Mouse (Mus musculus) lung, postnatal 0 days (tissue): ENCODE results near the gene Slc44a5.

ENCODE experiments used
- CTCF ChIP-seq: IDR thresholded peaks from 2 replicates; pipeline ENCODE4 v1.5.1; 2016; ENCODE audit warnings: antibody characterized with exemption, mild to moderate bottlenecking
- EP300 ChIP-seq: IDR thresholded peaks from 2 replicates; pipeline ENCODE4 v1.6.1; 2016; ENCODE audit warnings: antibody characterized with exemption, mild to moderate bottlenecking, control low read depth

DNA sequence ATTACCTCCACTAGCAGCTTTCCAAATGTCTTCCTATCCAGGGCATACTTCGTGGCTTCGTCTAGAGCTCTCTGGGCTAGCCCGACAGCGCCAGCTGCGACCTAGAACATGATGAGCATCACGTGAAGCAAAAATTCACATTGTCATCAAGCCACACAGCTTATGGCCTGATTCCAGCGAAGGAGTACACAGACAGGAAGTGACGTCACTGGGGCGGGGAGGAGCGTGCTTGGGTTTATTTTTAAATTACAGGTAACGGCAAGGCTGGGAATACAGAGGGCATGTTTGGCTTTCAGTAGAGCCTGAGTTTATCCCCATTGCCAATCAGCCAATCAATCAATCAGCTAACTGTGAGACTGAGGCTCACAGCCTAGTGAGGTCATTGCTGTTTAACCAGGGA is 43.7 kb upstream of the Slc44a5 start:
- no peak for TF ChIP-seq CTCF
- TF ChIP-seq EP300 = no peak
